Mouse (Mus musculus) limb, embryonic 14.5 days (tissue): ENCODE results near the gene Rbms3. TPM values are rescaled to one million over a fixed set of nuclear protein-coding genes. Genes with fewer than 3 reads are reported as not detected.

Experiments used
- ATAC-seq: fragments of 200-750 bp; cut with Nextera tagmentation; 2 replicates; pipeline ENCODE4 v1.8.0; 2017; ENCODE audit warnings: low read depth, moderate number of reproducible peaks, moderate TSS enrichment; ENCODE audit not compliant: low FRiP score
- DNase-seq: peaks from one replicate; pipeline ENCODE4 v3.0.0-alpha.2; 2015; ENCODE audit warnings: low spot score
- H3K27ac ChIP-seq: fragments of 300-500 bp; sonication (generic); replicated peaks from 2 replicates; pipeline ENCODE4 v1.5.1; 2014; ENCODE audit warnings: low read depth, mild to moderate bottlenecking, low read length, moderate library complexity, mixed read lengths
- H3K27me3 ChIP-seq: fragments of 300-500 bp; sonication (generic); 2 replicates; pipeline ENCODE4 v1.6.1; 2014; ENCODE audit warnings: low read length, mixed read lengths; ENCODE audit not compliant: control insufficient read depth, insufficient read depth
- H3K36me3 ChIP-seq: fragments of 300-500 bp; sonication (generic); 2 replicates; pipeline ENCODE4 v1.6.1; 2014; ENCODE audit warnings: mild to moderate bottlenecking, low read length, moderate library complexity, mixed read lengths; ENCODE audit not compliant: control insufficient read depth, insufficient read depth
- H3K4me1 ChIP-seq: fragments of 300-500 bp; sonication (generic); 2 replicates; pipeline ENCODE4 v1.6.1; 2014; ENCODE audit warnings: antibody characterized with exemption, low read length, mixed read lengths; ENCODE audit not compliant: control insufficient read depth, insufficient read depth
- H3K4me2 ChIP-seq: fragments of 300-500 bp; sonication (generic); replicated peaks from 2 replicates; pipeline ENCODE4 v1.6.1; 2014; ENCODE audit warnings: low read depth, mild to moderate bottlenecking, low read length, moderate library complexity; ENCODE audit not compliant: severe bottlenecking
- H3K4me3 ChIP-seq: fragments of 300-500 bp; sonication (generic); replicated peaks from 2 replicates; pipeline ENCODE4 v1.5.1; 2014; ENCODE audit warnings: low read length
- H3K9ac ChIP-seq: fragments of 300-500 bp; sonication (generic); 2 replicates; pipeline ENCODE4 v1.6.1; 2014; ENCODE audit warnings: mild to moderate bottlenecking, low read depth, low read length, moderate library complexity; ENCODE audit not compliant: severe bottlenecking
- H3K9me3 ChIP-seq: fragments of 300-500 bp; sonication (generic); 2 replicates; pipeline ENCODE4 v1.6.1; 2016; ENCODE audit warnings: low read length; ENCODE audit not compliant: control insufficient read depth
- POLR2A ChIP-seq: fragments of 200-500 bp; IDR thresholded peaks from 2 replicates; pipeline ENCODE4 v1.8.0; 2012; ENCODE audit warnings: inconsistent platforms, mild to moderate bottlenecking, moderate library complexity, borderline replicate concordance; ENCODE audit not compliant: insufficient read depth, insufficient read length; ENCODE audit errors: extremely low read depth
- WGBS: fragments of 180-500 bp; shearing (Covaris S2); extraction: QIAGEN DNeasy Blood & Tissue Kit; methylation state at CpG from one replicate; pipeline ENCODE4 v1.1.7; 2014; 5-methylcytosine and 5-hydroxymethylcytosine counted together
- polyA plus RNA-seq, 2 experiments: library from polyadenylated mRNA; depleted of rRNA in 1 of 2; stranded (reverse) in 1 of 2; unstranded in 1 of 2; fragments of >200 nt; fragmentation: Nextera tagmentation in 1 of 2; extraction: Ambion mirVana in 1 of 2; gene quantifications; 2 replicates each; pipeline versions ENCODE4 v1.2.1 to v1.2.3; 2012 to 2014

Gene Rbms3
- polyA plus RNA-seq, 2 experiments: 42.1 to 94.5 TPM

DNA sequence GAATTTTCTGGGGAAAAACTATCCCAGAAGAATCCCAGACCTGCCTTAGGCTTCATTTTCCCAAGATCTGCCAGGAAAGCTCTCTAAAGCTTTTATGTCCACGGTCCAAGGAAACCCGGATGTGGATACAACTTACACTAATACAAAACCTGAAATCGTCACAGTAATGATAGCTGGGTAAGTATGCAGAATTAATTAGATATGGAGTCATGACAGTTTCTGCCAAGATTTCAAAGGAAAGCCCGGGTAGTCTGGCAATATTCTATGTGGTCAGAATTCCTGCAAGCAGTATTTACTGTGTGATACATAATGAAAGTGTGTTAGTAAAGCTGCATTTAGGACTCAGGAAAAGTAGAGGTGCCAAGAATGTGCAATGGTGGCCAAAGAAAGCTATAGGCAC, 287.4 kb downstream of the Rbms3 start:
- Histone ChIP-seq H3K36me3 (no peaks in the 10 kb centered on the region), H3K9ac (no peak overlapping the region), H3K27me3 (no peaks in the 10 kb centered on the region), H3K4me3 (no peak overlapping the region), H3K9me3 (no peaks in the 10 kb centered on the region), H3K4me1 (no peaks in the 10 kb centered on the region), H3K27ac (no peak overlapping the region), H3K4me2 (no peak overlapping the region)
- WGBS: 74% methylated on average over 4 of the region's 4 CpGs
- ATAC-seq (no peak), DNase-seq (no peak)
- TF ChIP-seq POLR2A: no peak

DNA sequence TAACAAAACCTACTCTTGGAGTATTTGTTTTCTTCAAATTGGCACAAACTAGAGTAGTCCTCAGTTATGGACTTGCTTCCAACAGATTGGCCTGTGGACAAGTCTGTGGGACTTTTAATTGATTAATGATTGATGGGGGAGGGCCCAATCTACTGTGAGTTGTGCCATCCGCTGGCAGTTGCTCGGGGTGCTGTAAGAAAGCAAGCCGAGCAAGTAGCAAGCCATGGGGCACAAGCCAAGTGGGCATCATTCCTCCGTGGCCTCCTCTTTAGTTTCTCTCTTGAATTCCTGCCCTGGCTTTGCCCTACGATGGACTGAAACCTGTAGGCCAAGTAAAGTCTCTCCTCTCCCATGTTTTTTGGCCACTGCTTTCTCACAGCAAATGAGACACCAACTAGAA, 299.0 kb downstream of the Rbms3 start:
- 91% methylated on average over 5 of the region's 5 CpGs for WGBS
- no peak for DNase-seq
- Histone ChIP-seq H3K27me3 (no peaks in the 10 kb centered on the region), H3K4me1 (no peaks in the 10 kb centered on the region), H3K36me3 (no peaks in the 10 kb centered on the region), H3K9ac (no peak overlapping the region), H3K4me2 (no peak overlapping the region), H3K9me3 (no peaks in the 10 kb centered on the region), H3K4me3 (no peak overlapping the region), H3K27ac (no peak overlapping the region)
- TF ChIP-seq POLR2A: no peak
- no peak for ATAC-seq

DNA sequence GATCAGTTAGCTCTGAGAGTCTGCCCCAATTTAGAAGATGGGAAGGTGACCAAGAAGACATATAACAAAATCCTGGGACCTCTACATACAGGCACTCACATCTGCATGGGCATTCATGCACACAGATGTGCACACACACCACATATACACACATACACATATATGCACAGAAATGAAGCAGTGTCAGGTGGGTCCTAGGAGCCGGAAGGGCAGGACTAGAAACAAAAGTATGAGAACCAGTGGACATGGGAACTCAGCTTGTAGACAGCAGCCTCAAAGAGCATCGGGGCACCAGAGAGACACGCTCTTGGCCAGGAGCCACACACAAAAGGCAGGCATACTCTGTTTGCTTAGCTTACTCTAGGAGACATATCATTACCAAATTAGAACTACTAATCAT, 310.4 kb downstream of the Rbms3 start:
- Histone ChIP-seq H3K9ac (no peak overlapping the region), H3K4me1 (peaks cover 18% of the 10 kb centered on the region), H3K27ac (no peak overlapping the region), H3K4me3 (no peak overlapping the region), H3K4me2 (no peak overlapping the region), H3K27me3 (no peaks in the 10 kb centered on the region), H3K36me3 (no peaks in the 10 kb centered on the region), H3K9me3 (no peaks in the 10 kb centered on the region)
- WGBS: 90% methylated on average over 3 of the region's 3 CpGs
- no peak for DNase-seq
- TF ChIP-seq POLR2A: no peak
- no peak for ATAC-seq

DNA sequence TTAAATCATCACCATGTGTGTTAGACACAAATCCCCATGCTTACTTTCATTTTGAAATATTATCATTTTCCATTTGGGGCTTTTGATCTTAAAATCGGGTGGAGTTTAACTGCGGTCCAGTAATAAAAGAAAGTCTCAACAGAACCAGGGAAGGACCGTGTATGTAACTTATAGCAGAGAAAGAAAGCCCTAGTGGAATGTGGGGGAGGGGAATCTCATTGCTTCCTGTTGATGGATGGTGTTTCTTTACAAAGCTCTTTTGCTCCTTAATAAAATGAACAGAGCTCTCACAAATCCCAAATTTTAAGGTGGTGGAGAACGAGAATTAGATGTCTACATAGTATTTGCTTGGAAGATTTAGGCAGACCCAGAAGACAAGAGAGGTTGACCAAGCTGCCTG, 311.3 kb downstream of the Rbms3 start:
- H3K9me3 ChIP-seq: no peaks in the 10 kb centered on the region
- H3K27me3 ChIP-seq: no peaks in the 10 kb centered on the region
- H3K4me2 ChIP-seq: no peak overlapping the region; the same call in 1 of the 2 replicates

DNA sequence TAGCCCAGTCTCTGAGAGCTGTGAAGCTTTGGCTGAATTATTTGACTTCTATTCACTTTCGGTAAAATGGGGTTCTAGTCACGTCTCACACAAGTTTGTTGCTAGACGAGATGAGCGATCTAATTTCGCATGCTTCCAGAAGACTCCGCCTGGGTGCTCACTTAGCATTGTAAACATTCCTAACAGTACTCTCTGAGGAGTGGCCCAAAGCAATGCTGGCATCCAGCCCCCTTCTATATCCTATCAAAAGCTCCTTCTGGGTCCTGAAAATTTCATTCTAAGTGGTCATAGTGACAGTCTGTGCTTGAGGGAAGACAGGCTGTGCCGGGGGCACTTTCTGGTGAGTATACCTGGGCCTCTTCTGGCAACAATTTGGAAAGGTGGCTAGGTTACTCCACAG, 312.5 kb downstream of the Rbms3 start:
- WGBS: 95% methylated on average over 7 of the region's 7 CpGs
- H3K27me3 ChIP-seq: no peaks in the 10 kb centered on the region
- no peak for TF ChIP-seq POLR2A
- H3K9ac ChIP-seq: no peak overlapping the region
- no peaks in the 10 kb centered on the region for H3K36me3 ChIP-seq
- DNase-seq (no peak), ATAC-seq (no peak)
- no peak overlapping the region for H3K4me2 ChIP-seq
- no peak overlapping the region for H3K27ac ChIP-seq
- no peaks in the 10 kb centered on the region for H3K9me3 ChIP-seq
- H3K4me3 ChIP-seq: no peak overlapping the region
- H3K4me1 ChIP-seq: peaks cover 18% of the 10 kb centered on the region

More for the DNA sequence above, 311.3 kb downstream of the Rbms3 start:
- DNase-seq (peak; percentile 53), ATAC-seq (no peak)
- no peak overlapping the region for H3K27ac ChIP-seq
- peaks cover 18% of the 10 kb centered on the region for H3K4me1 ChIP-seq
- no peak overlapping the region for H3K9ac ChIP-seq
- no peak for TF ChIP-seq POLR2A
- 13% methylated on average over 4 of the region's 4 CpGs for WGBS
- no peak overlapping the region for H3K4me3 ChIP-seq
- H3K36me3 ChIP-seq: no peaks in the 10 kb centered on the region

DNA sequence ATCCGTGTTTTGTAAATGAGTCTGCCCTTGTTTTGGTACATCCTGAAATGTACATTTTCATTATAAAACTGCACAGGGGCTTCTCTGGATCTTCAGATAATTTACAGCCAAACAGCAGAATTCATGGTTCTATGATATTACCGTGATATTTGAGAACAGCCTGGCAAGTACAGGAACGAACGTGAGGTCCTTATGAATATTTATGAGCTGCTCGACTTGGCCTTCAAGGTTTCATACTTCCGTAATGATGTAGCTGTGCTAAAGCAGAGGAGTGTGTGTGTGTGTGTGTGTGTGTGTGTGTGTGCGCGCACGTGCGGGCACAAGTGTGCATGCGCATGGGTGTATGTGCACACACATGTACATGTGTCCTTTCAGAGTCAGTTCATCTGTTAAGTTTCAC, 316.1 kb downstream of the Rbms3 start:
- ATAC-seq: no peak
- Histone ChIP-seq H3K36me3 (no peaks in the 10 kb centered on the region), H3K4me1 (peaks cover 12% of the 10 kb centered on the region), H3K9ac (no peak overlapping the region), H3K4me3 (no peak overlapping the region), H3K9me3 (0 out of 2 replicates have a peak, but pooled peaks cover 4% of the 10 kb centered on the region), H3K27ac (no peak overlapping the region), H3K27me3 (no peaks in the 10 kb centered on the region), H3K4me2 (no peak overlapping the region)
- no peak for DNase-seq
- 77% methylated on average over 11 of the region's 11 CpGs for WGBS
- TF ChIP-seq POLR2A: no peak
